Mouse (Mus musculus) neural tube, embryonic 10.5 days (tissue): ENCODE data around the gene Lrrc4c.

Experiments used
- DNase-seq: peaks from one replicate; pipeline ENCODE4 v3.0.0-alpha.2; 2017; ENCODE audit warnings: low spot score; ENCODE audit errors: extremely low spot score

Lrrc4c gene

GRCm38 (mm10) chr2:96850839-96851396, 532.9 kb downstream of the Lrrc4c start:
- DNase-seq, result no peak

- DNase-seq, result no peak
Observed at GRCm38 (mm10) chr2:96853797-96854196, 535.8 kb downstream of the Lrrc4c start.

- DNase-seq, result no peak
Observed at GRCm38 (mm10) chr2:96876062-96876461, 558.1 kb downstream of the Lrrc4c start.

GRCm38 (mm10) chr2:96949531-96949930, 631.6 kb downstream of the Lrrc4c start:
- DNase-seq, result no peak

GRCm38 (mm10) chr2:96999521-96999920, 681.6 kb downstream of the Lrrc4c start:
- no peak for DNase-seq

GRCm38 (mm10) chr2:97018319-97018718, 700.4 kb downstream of the Lrrc4c start:
- no peak for DNase-seq

GRCm38 (mm10) chr2:97026991-97027390, 709.0 kb downstream of the Lrrc4c start:
- no peak for DNase-seq

- DNase-seq, result no peak
Observed at GRCm38 (mm10) chr2:97027585-97027984, 709.6 kb downstream of the Lrrc4c start.

GRCm38 (mm10) chr2:97036401-97036800, 718.4 kb downstream of the Lrrc4c start:
- no peak for DNase-seq

GRCm38 (mm10) chr2:97037024-97037814, 719.2 kb downstream of the Lrrc4c start:
- no peak for DNase-seq

GRCm38 (mm10) chr2:97044016-97044415, 726.0 kb downstream of the Lrrc4c start:
- no peak for DNase-seq

- DNase-seq, result no peak
Observed at GRCm38 (mm10) chr2:97045628-97046027, 727.7 kb downstream of the Lrrc4c start.

GRCm38 (mm10) chr2:97080156-97080555, 762.2 kb downstream of the Lrrc4c start:
- DNase-seq, result no peak

- no peak for DNase-seq
Observed at GRCm38 (mm10) chr2:97097965-97098364, 780.0 kb downstream of the Lrrc4c start.

- DNase-seq, result no peak
Observed at GRCm38 (mm10) chr2:97103398-97104162, 785.6 kb downstream of the Lrrc4c start.

GRCm38 (mm10) chr2:97124246-97124645, 806.3 kb downstream of the Lrrc4c start:
- no peak for DNase-seq

GRCm38 (mm10) chr2:97138454-97138853, 820.5 kb downstream of the Lrrc4c start:
- no peak for DNase-seq

- no peak for DNase-seq
Observed at GRCm38 (mm10) chr2:97151626-97152194, 833.7 kb downstream of the Lrrc4c start.

- no peak for DNase-seq
Observed at GRCm38 (mm10) chr2:97165745-97166144, 847.8 kb downstream of the Lrrc4c start.

- no peak for DNase-seq
Observed at GRCm38 (mm10) chr2:97178399-97178798, 860.4 kb downstream of the Lrrc4c start.

GRCm38 (mm10) chr2:97196968-97197606, 879.1 kb downstream of the Lrrc4c start:
- DNase-seq, result no peak
